Mouse (Mus musculus): ENCODE results near the gene Hpca.

The Hpca gene

GRCm38 (mm10) chr4:129107348-129107899 lies 14.4 kb downstream of the Hpca start:
- no peak for DNase-seq

DNA sequence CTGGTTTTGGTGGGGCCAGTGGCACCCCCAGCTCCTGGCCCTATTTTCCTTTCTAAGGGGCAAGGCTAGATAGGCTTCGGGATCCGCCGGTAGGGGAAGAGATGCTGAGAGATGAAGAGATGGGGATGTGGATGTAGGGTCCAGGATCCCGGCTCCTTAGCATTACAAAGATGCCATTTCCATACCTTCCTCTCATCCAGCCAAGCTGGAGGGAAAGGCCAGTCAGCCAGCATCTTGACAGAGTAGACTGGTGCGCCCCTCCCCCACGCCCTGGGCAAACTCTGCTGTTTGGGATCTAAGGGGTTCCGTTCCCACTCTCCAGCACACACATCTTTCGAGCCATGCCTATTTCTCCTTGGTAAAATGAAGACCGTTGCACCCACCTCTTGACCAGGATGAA lies 15.8 kb downstream of the Hpca start:
- DNase-seq = no peak

DNA sequence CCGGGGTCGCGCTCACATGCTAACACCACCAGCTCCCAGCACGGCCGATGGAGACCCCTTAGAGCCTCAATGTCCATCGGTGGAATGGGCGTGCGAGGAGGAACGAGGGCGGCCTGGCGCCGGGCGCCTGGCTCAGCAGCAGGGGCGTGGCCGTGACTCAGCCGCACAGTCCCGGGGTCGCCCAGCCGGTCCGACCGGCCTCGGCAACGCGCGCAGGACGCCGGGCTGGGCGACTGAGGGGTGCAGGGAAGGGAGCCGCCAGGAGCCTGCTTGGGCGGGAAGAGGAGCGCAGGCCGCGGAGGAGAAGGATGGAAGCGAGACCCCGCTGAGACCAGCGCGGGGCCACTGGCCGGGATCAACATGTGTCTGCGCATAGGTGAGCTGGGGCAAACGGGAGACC lies 16.5 kb downstream of the Hpca start, which contains the start of gene Tmem54:
Gene Tmem54, plus strand, starts transcription at position 193 of the 400 bp plus-strand sequence.
- no peak for DNase-seq

GRCm38 (mm10) chr4:129102133-129102829 lies 19.6 kb downstream of the Hpca start:
- no peak for DNase-seq

DNA sequence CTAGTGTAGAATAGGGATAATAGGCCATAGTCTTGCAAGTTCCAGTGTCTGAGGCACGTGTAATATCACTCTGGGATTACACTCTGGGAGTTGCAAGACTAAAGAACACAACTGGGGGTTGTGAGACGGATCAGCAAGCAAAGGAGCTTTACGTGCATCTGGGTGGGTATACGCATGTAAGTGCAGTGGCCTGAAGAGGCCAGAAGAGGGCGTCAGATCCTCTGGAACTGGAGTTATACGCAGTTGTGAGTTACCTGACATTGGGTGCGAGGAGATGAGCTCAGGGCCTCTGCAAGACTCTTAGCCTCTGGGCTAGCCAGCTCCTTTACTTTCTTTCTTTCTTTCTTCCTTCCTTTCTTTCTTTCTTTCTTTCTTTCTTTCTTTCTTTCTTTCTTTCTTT lies 24.8 kb downstream of the Hpca start:
- no peak for DNase-seq

DNA sequence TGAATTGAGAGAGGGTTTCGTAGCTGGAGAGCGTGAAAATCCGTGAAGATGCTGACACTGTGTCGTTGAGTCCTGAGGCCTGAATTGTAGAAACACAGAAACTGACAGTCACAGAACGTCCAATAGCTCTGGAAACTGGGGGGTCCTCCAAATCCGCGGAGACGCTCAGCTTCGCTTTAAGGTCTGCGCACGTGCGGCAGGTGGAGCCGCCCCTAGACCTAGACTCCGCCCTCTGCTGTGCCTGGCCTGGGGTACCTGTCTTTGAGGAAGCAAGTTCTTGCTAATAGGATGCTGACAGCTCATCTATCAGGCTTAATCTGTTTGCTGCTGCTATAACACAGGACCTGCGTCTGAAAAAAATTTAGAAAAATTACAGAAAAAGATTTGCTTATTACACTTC lies 26.6 kb downstream of the Hpca start:
- peak in 1 of 2 experiments; percentile 32 for DNase-seq

DNA sequence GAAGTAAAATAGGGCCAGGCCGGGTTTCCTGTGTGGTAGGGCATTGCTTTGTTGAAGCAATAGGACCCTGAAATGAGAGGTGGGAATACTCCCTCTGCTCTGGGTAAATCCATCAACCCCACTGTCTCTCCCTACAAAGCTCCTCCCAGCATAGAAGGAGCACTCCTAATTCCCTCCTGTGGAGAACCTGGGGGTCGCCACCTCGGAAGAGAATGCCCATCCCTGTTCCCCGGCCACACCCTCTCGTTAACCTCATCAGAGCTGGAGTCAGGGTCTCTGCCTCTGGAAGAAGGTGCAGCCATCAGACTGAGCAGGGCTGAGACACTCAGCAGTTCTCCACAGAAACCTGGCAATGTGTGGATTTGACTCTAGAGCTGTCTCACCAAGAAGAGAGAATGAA lies 34.0 kb downstream of the Hpca start:
- DNase-seq = no peak

- DNase-seq = peak; percentile 77 to 88
Measured at GRCm38 (mm10) chr4:129086078-129086477, 35.8 kb downstream of the Hpca start.

- DNase-seq = no peak
Measured at GRCm38 (mm10) chr4:129084896-129085295, 36.9 kb downstream of the Hpca start.

DNA sequence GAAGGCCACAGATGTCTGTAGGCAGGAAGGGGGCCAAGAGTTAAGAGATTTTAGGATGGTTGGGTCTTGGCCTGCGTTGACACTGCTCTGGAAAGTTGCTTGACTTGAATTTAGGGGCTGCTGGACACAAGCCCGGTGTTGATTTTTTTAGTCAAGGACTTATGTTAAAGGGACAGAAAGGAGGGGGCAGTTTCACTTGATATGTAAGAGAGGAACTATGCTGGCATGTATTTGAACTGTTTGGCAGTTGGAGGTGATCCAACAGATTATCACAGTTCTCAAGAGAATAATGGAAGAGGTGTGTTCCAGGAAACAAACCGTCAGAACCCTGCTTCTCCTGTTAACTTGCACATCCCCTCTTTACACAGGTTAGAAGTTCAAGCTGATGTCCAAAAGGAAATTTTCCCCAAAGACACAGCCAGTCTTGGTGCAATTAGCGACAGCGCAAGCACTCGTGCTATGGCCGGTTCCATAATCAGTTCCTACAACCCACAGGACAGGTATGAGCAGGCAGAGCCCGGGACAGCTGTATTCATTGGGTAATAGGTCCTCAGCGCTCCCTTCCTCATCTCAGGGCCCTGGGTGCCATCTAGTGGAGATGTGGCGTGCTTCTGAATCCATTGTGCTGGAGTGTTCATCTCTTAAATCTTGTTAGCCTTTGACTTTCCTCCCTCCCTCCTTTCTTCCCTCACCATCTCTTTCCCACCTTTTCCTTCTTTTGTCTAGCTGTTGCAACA lies 39.3 kb downstream of the Hpca start:
- peak; percentile 82 to 87 for DNase-seq

DNA sequence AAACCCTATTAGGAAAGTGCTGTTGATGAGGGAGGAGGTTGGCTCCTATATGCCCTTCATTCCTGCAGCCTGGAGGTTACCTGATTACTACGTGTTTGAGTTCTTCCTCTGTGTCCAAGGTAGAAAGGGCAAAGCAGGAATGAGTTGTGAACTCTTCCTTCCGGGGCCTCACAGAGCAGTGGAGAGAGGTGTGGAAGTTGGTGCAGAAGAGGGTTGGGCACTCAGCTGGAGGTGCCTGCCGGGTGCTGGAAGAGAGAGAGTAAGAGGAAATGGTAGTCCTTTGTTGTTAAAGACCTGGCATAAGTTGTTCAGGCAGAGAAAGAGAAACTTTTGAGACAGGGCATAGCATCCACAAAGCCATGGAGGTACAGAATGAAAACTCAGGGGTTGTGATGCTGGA lies 39.9 kb downstream of the Hpca start:
- DNase-seq = no peak

DNA sequence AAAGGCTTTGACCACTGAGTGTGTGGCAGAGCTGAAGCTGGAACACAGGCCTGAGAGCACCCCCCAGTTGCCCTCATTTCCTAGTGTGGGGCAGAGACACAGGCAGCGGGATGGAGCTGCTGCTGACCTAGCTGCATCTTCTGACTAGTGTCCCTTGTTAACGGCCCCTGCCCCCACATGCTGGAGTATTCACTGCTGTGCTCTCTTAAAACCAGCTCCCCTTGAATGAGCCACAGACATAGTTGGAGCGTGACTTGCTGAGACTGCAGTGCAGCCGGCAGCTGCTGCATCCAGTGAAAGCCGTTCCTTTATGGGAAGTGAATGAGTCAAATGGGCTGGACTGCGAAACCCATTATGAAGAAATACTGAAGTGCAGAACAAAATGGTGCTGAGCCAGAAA lies 40.3 kb downstream of the Hpca start:
- peak in 1 of 2 experiments; percentile 67 for DNase-seq

DNA sequence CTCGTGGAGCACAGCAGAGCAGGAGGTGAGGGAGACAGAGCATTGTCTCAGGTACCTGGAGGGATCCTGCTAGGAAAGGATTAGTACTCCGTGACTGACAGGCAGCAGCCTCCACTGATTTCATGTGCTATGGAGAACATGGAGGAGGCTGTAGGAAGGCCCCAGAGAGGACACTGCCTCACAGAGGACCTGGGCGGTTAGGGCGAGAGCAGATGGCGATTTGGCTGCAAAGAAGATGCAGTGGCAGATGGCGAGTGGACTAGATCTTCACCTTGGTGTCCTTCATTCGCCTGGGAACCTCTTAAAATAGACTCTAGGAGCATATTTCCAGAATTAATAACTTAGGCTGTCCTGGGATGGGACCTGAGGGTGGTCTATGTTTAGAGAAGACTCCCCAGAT lies 40.8 kb downstream of the Hpca start:
- peak; percentile 88 to 95 for DNase-seq

DNA sequence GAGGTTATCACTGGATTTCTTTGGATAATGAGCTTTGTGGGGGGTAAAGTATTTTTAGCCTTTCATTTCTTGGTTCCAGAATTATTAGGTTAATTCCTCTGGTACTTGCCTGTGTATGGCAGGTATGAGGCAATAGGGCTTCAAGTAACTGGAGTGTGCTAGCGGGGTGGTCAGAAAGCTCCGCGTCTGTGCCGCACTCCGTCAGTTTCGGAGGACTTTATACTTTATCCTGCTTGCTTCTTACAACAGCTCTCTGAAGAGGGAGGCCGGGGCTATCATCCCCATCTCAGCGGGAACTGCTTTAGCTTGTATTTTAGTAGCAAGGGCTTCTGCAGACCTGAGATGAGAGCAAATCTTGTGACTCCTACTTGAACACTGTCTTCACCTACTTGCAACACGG lies 42.7 kb downstream of the Hpca start:
- DNase-seq = no peak

DNA sequence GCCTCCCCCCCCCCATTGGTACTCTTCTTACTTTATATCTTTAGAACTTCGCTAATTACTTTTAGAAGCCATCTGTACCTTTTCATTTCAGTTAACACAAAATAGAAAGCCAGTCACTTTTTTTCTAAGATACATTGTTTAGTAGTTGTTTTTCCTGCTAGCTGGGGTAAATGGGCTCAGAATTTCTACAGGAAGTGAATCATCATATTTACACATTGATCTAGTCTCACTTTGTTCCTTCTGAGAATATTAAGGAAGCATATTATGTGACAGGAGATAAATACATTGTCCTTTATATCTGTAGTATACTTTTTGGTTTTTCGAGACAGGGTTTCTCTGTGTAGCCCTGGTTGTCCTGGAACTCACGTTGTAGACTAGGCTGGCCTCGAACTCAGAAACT lies 53.0 kb downstream of the Hpca start:
- no peak for DNase-seq

- no peak for DNase-seq
Measured at GRCm38 (mm10) chr4:129067638-129068415, 54.0 kb downstream of the Hpca start.

DNA sequence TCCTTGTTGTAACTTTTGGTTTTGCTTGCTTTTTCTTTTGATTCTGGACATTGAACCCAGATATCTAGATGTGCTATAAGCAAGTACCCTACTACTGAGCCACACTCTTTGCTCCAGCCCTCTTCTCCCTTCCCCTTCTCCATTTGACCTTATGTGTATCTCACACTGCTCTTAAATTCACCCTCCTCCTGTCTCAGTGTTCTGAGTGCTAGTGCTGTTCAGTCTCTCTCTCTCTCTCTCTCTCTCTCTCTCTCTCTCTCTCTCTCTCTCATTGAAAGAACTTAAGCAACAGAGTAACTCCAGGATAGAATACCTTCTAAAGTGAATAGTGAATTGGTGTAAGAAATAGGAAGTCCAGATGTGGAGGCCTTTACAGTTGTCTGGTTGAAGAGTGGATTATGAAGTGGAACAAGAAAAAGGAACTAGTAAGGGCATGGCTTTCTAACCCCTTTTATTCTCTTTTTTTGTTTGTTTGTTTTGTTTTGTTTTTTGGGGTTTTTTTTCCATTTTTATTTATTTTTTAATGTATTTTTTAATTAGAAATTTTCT lies 56.1 kb downstream of the Hpca start:
- DNase-seq = no peak

GRCm38 (mm10) chr4:129062281-129063075 lies 59.4 kb downstream of the Hpca start:
- peak; percentile 54 to 70 for DNase-seq
